Mouse (Mus musculus): ENCODE results near the gene Rag1. TPM values are rescaled to one million over a fixed set of nuclear protein-coding genes. Genes with fewer than 3 reads are reported as not detected.

Rag1 gene
- polyA plus RNA-seq, 1 experiment from 2014 or later = not detected

DNA sequence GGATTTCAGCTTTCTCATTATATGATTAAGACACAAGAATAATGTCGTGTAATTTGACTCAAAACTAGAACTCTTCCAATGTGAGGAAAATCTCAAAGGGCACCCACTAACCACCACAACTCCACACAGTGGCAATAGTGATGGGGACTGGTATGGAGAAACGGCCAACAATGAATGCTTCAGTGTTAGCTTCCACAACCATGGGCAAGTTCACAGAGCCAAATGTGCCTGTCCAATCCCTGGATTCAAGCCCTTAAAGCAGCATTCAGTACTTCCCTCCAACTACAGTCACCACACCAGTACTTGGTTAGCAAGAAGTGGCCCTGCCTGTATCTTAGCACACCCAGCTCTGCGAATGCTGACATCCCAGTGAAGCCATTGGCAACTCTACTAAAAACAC, 38.4 kb downstream of the Rag1 start:
- no peaks in the 10 kb centered on the region for H3K27me3 ChIP-seq (replicated peaks)
- H3K4me1 ChIP-seq (replicated peaks) = peaks cover 13% of the 10 kb centered on the region; the same call in 1 of the 2 replicates
- 78% methylated on average over 3 of the region's 3 CpGs for WGBS
- H3K9me3 ChIP-seq (replicated peaks) = no peaks in the 10 kb centered on the region
- H3K4me3 ChIP-seq = no peak overlapping the region
- ATAC-seq (ENCODE audit: insufficient number of reproducible peaks, low FRiP score) = no peak
- H3K36me3 ChIP-seq = no peaks in the 10 kb centered on the region
- H3K4me2 ChIP-seq = no peak overlapping the region
- no peak overlapping the region for H3K9ac ChIP-seq
- no peak overlapping the region for H3K27ac ChIP-seq (ENCODE audit: poor library complexity, severe bottlenecking)

DNA sequence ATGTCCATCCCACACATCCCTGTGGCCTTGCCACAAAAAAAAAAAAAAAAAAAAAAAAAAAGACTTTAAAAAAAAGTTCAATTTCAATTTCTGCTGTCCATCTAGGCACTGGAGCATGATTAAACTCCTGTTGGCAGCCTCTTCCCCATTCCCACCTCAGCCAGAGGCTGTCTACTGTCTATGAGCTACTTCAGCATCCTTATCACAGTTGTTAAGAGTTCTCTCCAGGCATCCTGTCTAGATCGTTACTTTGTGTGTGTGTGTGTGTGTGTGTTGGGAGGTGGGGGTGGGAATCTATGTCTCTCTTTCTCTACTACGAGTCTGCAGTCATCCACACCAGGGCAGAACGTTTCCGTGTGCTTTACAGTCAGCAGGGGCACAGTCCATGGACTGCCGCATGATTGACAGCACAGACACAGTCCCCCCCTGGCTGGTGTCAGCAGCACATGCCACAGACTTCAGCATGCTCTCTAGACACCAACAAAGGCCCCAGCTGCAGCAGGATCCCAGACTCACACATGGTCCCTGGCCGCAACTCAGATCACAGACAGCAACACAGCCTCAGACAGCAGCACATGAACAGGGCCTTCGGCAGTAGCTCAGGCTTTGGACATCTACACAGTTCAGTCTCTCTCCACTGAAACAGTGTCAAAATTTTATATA, 40.9 kb downstream of the Rag1 start:
- H3K4me3 ChIP-seq = no peak overlapping the region
- 26% methylated on average over 7 of the region's 7 CpGs for WGBS
- H3K9me3 ChIP-seq (replicated peaks) = no peaks in the 10 kb centered on the region
- ATAC-seq (ENCODE audit: insufficient number of reproducible peaks, low FRiP score) = peak; percentile 80; the same call in 1 of the 2 replicates
- 0 out of 2 replicates have a peak, but pooled peaks cover 5% of the 10 kb centered on the region for H3K4me1 ChIP-seq (replicated peaks)
- no peaks in the 10 kb centered on the region for H3K36me3 ChIP-seq
- peak overlapping the region; percentile 28 for H3K4me2 ChIP-seq
- peak overlapping the region; percentile 26; the same call in 1 of the 2 replicates for H3K9ac ChIP-seq
- no peaks in the 10 kb centered on the region for H3K27me3 ChIP-seq (replicated peaks)
- H3K27ac ChIP-seq (ENCODE audit: poor library complexity, severe bottlenecking) = 0 out of 2 replicates have a peak overlapping the region, but pooled peaks have one; percentile 5

- Histone ChIP-seq H3K9ac (no peak overlapping the region), H3K4me3 (no peak overlapping the region), H3K4me2 (no peak overlapping the region), H3K27me3 (replicated peaks) (no peaks in the 10 kb centered on the region), H3K36me3 (no peaks in the 10 kb centered on the region), H3K4me1 (replicated peaks) (0 out of 2 replicates have a peak, but pooled peaks cover 3% of the 10 kb centered on the region), H3K9me3 (replicated peaks) (no peaks in the 10 kb centered on the region), H3K27ac (ENCODE audit: poor library complexity, severe bottlenecking) (no peak overlapping the region)
- ATAC-seq (ENCODE audit: insufficient number of reproducible peaks, low FRiP score) = no peak
- 78% methylated on average over 1 of the region's 1 CpGs for WGBS
Measured at GRCm38 (mm10) chr2:101603099-101603498, 46.2 kb downstream of the Rag1 start.

DNA sequence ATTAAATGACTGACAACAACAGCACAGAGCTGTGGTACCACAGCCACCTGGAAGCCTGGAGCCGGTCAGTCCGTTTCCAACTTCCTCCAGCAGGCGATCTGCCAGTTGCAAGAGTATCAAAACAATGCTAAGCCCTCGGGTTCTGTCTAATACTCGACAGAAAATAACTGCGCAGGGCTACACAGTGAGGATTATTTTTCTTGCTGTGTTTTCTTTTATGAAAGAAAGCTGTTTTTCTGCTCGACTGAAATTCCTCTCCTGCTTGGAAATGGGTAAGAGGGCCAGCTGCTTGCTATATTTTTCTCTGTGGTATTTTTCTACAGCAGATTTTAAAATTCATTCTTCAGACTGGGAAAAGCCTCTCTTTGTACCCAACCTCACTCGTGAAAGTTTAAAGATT, 48.6 kb downstream of the Rag1 start:
- Histone ChIP-seq H3K4me2 (no peak overlapping the region), H3K9me3 (replicated peaks) (no peaks in the 10 kb centered on the region), H3K27me3 (replicated peaks) (no peaks in the 10 kb centered on the region), H3K27ac (ENCODE audit: poor library complexity, severe bottlenecking) (no peak overlapping the region), H3K4me3 (no peak overlapping the region), H3K9ac (no peak overlapping the region), H3K36me3 (no peaks in the 10 kb centered on the region), H3K4me1 (replicated peaks) (0 out of 2 replicates have a peak, but pooled peaks cover 3% of the 10 kb centered on the region)
- ATAC-seq (ENCODE audit: insufficient number of reproducible peaks, low FRiP score) = no peak
- WGBS = 45% methylated on average over 8 of the region's 8 CpGs

- H3K4me2 ChIP-seq = no peak overlapping the region
- 0 out of 2 replicates have a peak, but pooled peaks cover 3% of the 10 kb centered on the region for H3K4me1 ChIP-seq (replicated peaks)
- H3K27ac ChIP-seq (ENCODE audit: poor library complexity, severe bottlenecking) = no peak overlapping the region
- no peak overlapping the region for H3K4me3 ChIP-seq
- WGBS = 78% methylated on average over 13 of the region's 13 CpGs
- no peak overlapping the region for H3K9ac ChIP-seq
- H3K36me3 ChIP-seq = no peaks in the 10 kb centered on the region
- H3K27me3 ChIP-seq (replicated peaks) = no peaks in the 10 kb centered on the region
- no peak for ATAC-seq (ENCODE audit: insufficient number of reproducible peaks, low FRiP score)
- H3K9me3 ChIP-seq (replicated peaks) = no peaks in the 10 kb centered on the region
Measured at GRCm38 (mm10) chr2:101598190-101599181, 50.8 kb downstream of the Rag1 start.

DNA sequence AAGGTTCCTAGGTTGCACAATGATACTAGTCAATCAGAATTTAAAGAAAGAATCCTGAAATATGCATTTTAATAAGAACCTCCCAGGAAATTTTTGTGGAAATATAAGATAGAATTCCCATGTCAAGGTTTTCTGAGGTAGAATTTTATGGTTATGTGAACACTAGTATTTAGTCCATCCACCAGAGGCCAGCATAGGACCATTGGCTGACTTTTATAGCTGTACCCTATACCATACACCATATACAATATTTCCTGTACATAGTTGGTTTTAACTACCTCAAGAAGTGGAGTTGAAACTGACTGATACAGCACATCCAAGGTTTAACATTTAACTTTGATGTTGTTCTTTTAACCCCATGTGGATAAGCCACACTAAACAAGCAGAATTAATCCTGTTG, 52.1 kb downstream of the Rag1 start:
- H3K9me3 ChIP-seq (replicated peaks) = no peaks in the 10 kb centered on the region
- ATAC-seq (ENCODE audit: insufficient number of reproducible peaks, low FRiP score) = no peak
- H3K27ac ChIP-seq (ENCODE audit: poor library complexity, severe bottlenecking) = no peak overlapping the region

GRCm38 (mm10) chr2:101594681-101595080, 54.6 kb downstream of the Rag1 start:
- Histone ChIP-seq H3K9ac (no peak overlapping the region), H3K27ac (ENCODE audit: poor library complexity, severe bottlenecking) (no peak overlapping the region), H3K9me3 (replicated peaks) (no peaks in the 10 kb centered on the region), H3K4me2 (no peak overlapping the region), H3K4me1 (replicated peaks) (peaks cover 3% of the 10 kb centered on the region; the same call in 1 of the 2 replicates), H3K36me3 (no peaks in the 10 kb centered on the region), H3K4me3 (no peak overlapping the region), H3K27me3 (replicated peaks) (no peaks in the 10 kb centered on the region)
- ATAC-seq (ENCODE audit: insufficient number of reproducible peaks, low FRiP score) = no peak
- WGBS = 79% methylated on average over 5 of the region's 5 CpGs

More for the DNA sequence above, 52.1 kb downstream of the Rag1 start:
- no peak overlapping the region for H3K4me3 ChIP-seq
- no peaks in the 10 kb centered on the region for H3K36me3 ChIP-seq
- H3K9ac ChIP-seq = no peak overlapping the region
- 0 out of 2 replicates have a peak, but pooled peaks cover 3% of the 10 kb centered on the region for H3K4me1 ChIP-seq (replicated peaks)
- no peaks in the 10 kb centered on the region for H3K27me3 ChIP-seq (replicated peaks)
- no peak overlapping the region for H3K4me2 ChIP-seq

- Histone ChIP-seq H3K4me1 (replicated peaks) (peaks cover 3% of the 10 kb centered on the region; the same call in 1 of the 2 replicates), H3K4me2 (no peak overlapping the region), H3K36me3 (no peaks in the 10 kb centered on the region), H3K9me3 (replicated peaks) (no peaks in the 10 kb centered on the region), H3K27ac (ENCODE audit: poor library complexity, severe bottlenecking) (no peak overlapping the region), H3K4me3 (no peak overlapping the region), H3K27me3 (replicated peaks) (no peaks in the 10 kb centered on the region), H3K9ac (no peak overlapping the region)
- ATAC-seq (ENCODE audit: insufficient number of reproducible peaks, low FRiP score) = no peak
- 73% methylated on average over 8 of the region's 8 CpGs for WGBS
Measured at GRCm38 (mm10) chr2:101592886-101593285, 56.4 kb downstream of the Rag1 start.

GRCm38 (mm10) chr2:101592023-101592841, 57.1 kb downstream of the Rag1 start:
- H3K27me3 ChIP-seq (replicated peaks) = no peaks in the 10 kb centered on the region
- no peaks in the 10 kb centered on the region for H3K9me3 ChIP-seq (replicated peaks)
- H3K9ac ChIP-seq = no peak overlapping the region
- H3K4me3 ChIP-seq = no peak overlapping the region
- no peak overlapping the region for H3K27ac ChIP-seq (ENCODE audit: poor library complexity, severe bottlenecking)
- 51% methylated on average over 10 of the region's 10 CpGs for WGBS
- H3K36me3 ChIP-seq = no peaks in the 10 kb centered on the region
- ATAC-seq (ENCODE audit: insufficient number of reproducible peaks, low FRiP score) = no peak
- H3K4me2 ChIP-seq = no peak overlapping the region
- peaks cover 3% of the 10 kb centered on the region; the same call in 1 of the 2 replicates for H3K4me1 ChIP-seq (replicated peaks)

DNA sequence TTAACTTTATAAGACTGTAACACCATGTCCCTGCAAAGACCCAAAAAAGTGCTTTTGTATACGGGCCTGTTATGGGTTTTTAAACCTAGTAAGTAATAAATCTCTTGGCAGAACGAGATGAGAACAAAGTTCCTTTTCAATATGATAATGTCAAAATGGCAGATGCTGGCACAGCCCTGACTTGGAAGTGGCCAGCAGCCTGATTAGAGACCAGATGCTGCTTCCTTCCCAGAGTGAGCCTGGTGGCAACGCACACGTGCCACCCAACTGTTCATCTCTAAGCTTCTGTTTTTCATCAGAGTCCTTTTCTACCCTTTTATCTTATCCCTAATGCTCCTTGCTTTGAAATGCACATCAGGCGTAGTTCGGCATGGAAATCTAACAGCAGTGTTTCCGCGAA, 57.9 kb downstream of the Rag1 start:
- ATAC-seq (ENCODE audit: insufficient number of reproducible peaks, low FRiP score) = no peak
- no peaks in the 10 kb centered on the region for H3K27me3 ChIP-seq (replicated peaks)
- H3K9me3 ChIP-seq (replicated peaks) = no peaks in the 10 kb centered on the region
- H3K4me3 ChIP-seq = no peak overlapping the region
- no peak overlapping the region for H3K27ac ChIP-seq (ENCODE audit: poor library complexity, severe bottlenecking)
- H3K9ac ChIP-seq = no peak overlapping the region
- no peak overlapping the region for H3K4me2 ChIP-seq
- WGBS = 49% methylated on average over 8 of the region's 8 CpGs
- no peaks in the 10 kb centered on the region for H3K36me3 ChIP-seq
- peaks cover 3% of the 10 kb centered on the region; the same call in 1 of the 2 replicates for H3K4me1 ChIP-seq (replicated peaks)
